Mouse (Mus musculus) ES-E14 (cell line): Measurements from ENCODE around the gene Abca7. TPM values are rescaled to one million over a fixed set of nuclear protein-coding genes. Genes with fewer than 3 reads are reported as not detected.

ENCODE experiments used
- DNase-seq: peaks from one replicate; pipeline ENCODE4 v3.0.0-alpha.2; 2013; ENCODE audit warnings: low read depth, low spot score
- H3K27ac ChIP-seq: 2 replicates; pipeline ENCODE4 v1.5.1; 2012; ENCODE audit warnings: low read depth, mild to moderate bottlenecking, low read length, moderate library complexity, mixed read lengths; ENCODE audit not compliant: poor library complexity, insufficient read depth, severe bottlenecking
- H3K36me3 ChIP-seq: 2 replicates; pipeline ENCODE4 v1.6.1; 2012; ENCODE audit warnings: mild to moderate bottlenecking, low read length, moderate library complexity, mixed read lengths; ENCODE audit not compliant: control insufficient read depth, poor library complexity, insufficient read depth, severe bottlenecking
- H3K4me1 ChIP-seq, 2 experiments: fragments of 150-350 bp in 1 of 2; sonication (generic) in 1 of 2; 2 replicates each; pipeline ENCODE4 v1.6.1; 2012; ENCODE audit warnings: low read length in 2 of 2, mild to moderate bottlenecking in 1 of 2, mixed read lengths in 1 of 2; ENCODE audit not compliant: control insufficient read depth in 2 of 2, insufficient read depth in 2 of 2, poor library complexity in 1 of 2
- H3K4me3 ChIP-seq, 2 experiments: fragments of 150-350 bp in 1 of 2; sonication (generic) in 1 of 2; 2 replicates each; pipeline ENCODE4 v1.5.1; 2012; ENCODE audit warnings: low read length in 2 of 2, low read depth in 1 of 2, mild to moderate bottlenecking in 1 of 2, mixed read lengths in 1 of 2; ENCODE audit not compliant: insufficient read depth in 1 of 2, poor library complexity in 1 of 2, severe bottlenecking in 1 of 2
- H3K9ac ChIP-seq: 2 replicates; pipeline ENCODE4 v1.6.1; 2012; ENCODE audit warnings: low read depth, mild to moderate bottlenecking, low read length, mixed read lengths; ENCODE audit not compliant: poor library complexity, insufficient read depth, severe bottlenecking
- H3K9me3 ChIP-seq: fragments of 150-350 bp; sonication (generic); 2 replicates; pipeline ENCODE4 v1.6.1; 2012; ENCODE audit warnings: low read depth, mild to moderate bottlenecking, low read length; ENCODE audit not compliant: control insufficient read depth, insufficient read depth
- CHD2 ChIP-seq: IDR thresholded peaks from 2 replicates; pipeline ENCODE4 v1.6.1; 2014; ENCODE audit warnings: mild to moderate bottlenecking, low read depth, low read length, inconsistent platforms
- HCFC1 ChIP-seq: IDR thresholded peaks from 2 replicates; pipeline ENCODE4 v1.6.1; 2012; ENCODE audit warnings: low read length, inconsistent platforms, borderline replicate concordance; ENCODE audit not compliant: insufficient read depth
- MAFK ChIP-seq: IDR thresholded peaks from 2 replicates; pipeline ENCODE4 v1.6.1; 2014; ENCODE audit warnings: mild to moderate bottlenecking, low read depth, low read length, inconsistent platforms; ENCODE audit not compliant: insufficient read depth
- ZC3H11A ChIP-seq: IDR thresholded peaks from 2 replicates; pipeline ENCODE4 v1.6.1; 2012; ENCODE audit warnings: low read depth, mild to moderate bottlenecking, inconsistent platforms, low read length, borderline replicate concordance
- ZNF384 ChIP-seq: IDR thresholded peaks from 2 replicates; pipeline ENCODE4 v1.6.1; 2012; ENCODE audit warnings: low read depth, low read length, inconsistent platforms
- in situ Hi-C, 2 experiments: fragments of 600-800 bp; cut with MboI; formaldehyde crosslinking; loops; one replicate each; pipeline ENCODE4 v1.15.1; 2025; ENCODE audit warnings: low sequenced_read_pairs in 2 of 2, inconsistent platforms in 1 of 2; ENCODE audit not compliant: unreplicated experiment in 2 of 2
- total RNA-seq: library from RNA; depleted of rRNA; stranded (reverse); fragments of 300-350 nt; gene quantifications from 2 replicates; pipeline ENCODE4 v1.2.3, GENCODE M21; 2012

Abca7 gene
- total RNA-seq, 1 experiment: 8.8 TPM

DNA sequence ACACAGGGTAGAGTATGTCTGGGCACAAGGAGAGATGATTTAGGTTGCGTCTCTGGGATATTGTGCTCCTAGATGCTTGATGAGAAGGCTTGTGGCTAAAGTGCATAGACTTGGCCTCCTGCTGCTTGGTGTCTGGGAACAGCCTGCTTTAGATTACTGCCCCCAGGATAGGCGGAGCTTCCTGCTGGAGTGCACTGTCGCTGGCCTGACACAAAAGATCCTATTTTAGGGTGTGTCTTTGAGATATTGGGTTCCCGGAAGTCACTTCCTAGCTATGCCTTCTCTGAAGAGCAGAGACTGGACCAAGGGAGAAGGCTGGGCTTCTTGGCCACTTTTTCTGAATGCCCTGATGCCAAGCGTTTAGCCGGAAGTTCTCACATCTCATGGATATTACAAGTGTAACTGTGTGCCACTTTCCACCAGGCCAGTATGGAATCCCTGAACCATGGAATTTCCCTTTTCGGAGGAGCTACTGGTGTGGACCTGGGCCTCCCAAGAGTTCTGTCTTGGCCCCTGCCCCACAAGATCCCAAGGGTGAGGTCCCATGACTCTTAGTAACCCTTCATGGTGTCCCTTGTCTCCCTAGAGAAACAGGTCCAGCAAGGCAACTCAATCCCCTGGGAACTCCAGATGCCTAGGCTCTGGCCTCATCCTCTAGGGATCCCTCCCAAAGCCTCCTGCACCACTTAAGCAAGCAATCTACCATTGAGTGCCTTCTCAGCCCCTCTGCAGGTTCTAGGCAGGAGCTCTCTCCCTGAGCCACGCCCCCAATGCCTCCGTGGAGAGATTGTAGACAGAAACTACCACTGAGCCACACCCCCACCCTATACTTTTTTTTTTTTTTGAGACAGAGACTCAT lies 7.3 kb downstream of the Abca7 start:
- Histone ChIP-seq H3K36me3 (peaks cover 4% of the 10 kb centered on the region; the same call in 1 of the 2 replicates), H3K4me1 (peaks cover 10 to 20% of the 10 kb centered on the region in 2 experiments), H3K9me3 (no peaks in the 10 kb centered on the region), H3K27ac (no peak overlapping the region), H3K9ac (no peak overlapping the region), H3K4me3 (no peak overlapping the region)
- no peak for DNase-seq
- in situ Hi-C loops: no loop called here
- TF ChIP-seq CHD2: no peak
- no peak for TF ChIP-seq ZC3H11A
- TF ChIP-seq MAFK: no peak
- TF ChIP-seq ZNF384: no peak
- TF ChIP-seq HCFC1: no peak

DNA sequence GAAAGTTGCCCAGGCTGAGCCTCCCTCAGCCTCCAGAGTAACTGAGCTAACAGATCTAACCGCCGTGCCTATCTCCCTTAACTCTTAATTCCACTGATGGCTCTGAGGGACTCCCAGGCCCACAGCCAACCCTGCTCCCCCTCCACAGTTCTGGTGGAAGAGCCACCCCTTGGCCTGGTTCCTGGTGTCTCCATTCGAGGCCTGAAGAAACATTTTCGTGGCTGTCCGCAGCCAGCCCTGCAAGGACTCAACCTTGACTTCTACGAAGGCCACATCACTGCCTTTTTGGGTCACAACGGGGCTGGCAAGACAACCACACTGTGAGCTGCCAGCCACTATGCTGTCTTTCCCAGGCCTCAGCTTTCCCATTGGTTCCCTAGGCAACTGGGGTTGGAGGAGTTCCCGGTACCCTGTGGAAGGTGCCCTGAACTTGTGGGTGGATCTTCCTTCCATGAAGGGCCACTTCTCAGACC lies 8.0 kb downstream of the Abca7 start:
- TF ChIP-seq ZNF384 (no peak), ZC3H11A (no peak), HCFC1 (no peak), CHD2 (no peak), MAFK (no peak)
- Histone ChIP-seq H3K36me3 (peaks cover 6% of the 10 kb centered on the region; the same call in 1 of the 2 replicates), H3K9ac (no peak overlapping the region), H3K4me3 (no peak overlapping the region), H3K27ac (no peak overlapping the region), H3K4me1 (peaks cover 10 to 20% of the 10 kb centered on the region in 2 experiments), H3K9me3 (no peaks in the 10 kb centered on the region)
- in situ Hi-C loops: no loop called here
- no peak for DNase-seq

DNA sequence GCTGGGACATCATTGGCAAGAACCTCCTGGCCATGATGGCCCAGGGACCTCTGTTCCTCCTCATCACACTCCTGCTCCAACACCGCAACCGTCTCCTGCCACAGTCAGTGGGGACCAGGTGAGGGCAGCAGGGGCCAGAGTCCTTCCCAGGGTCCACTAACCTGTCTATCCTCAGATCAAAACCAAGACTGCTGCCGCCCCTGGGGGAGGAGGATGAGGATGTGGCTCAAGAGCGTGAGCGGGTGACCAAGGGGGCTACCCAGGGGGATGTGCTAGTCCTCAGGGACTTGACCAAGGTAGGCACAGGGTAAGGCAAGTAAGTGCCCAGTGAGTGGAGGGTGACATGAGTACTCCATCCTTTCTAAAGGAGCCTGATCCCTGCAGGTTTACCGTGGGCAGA lies 15.4 kb downstream of the Abca7 start:
- TF ChIP-seq CHD2 (no peak), MAFK (no peak), ZC3H11A (no peak), ZNF384 (no peak), HCFC1 (no peak)

DNA sequence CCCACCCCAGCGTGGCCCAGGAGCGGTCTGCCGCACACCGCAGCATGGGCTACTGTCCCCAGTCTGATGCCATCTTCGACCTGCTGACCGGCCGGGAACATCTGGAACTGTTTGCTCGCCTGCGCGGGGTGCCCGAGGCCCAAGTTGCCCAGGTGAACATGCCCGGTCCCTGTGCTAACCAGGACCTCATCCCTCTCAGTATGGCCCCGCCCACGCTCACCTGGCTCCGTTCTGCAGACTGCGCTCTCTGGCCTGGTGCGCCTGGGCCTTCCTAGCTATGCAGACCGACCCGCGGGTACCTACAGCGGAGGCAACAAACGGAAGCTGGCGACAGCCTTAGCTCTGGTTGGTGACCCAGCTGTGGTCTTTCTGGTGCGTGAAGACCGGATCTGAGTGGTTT lies 17.3 kb downstream of the Abca7 start:
- peaks cover 9% of the 10 kb centered on the region; the same call in 1 of the 2 replicates for H3K36me3 ChIP-seq
- peak overlapping the region; percentile 22 to 36; a peak in 3 of 4 replicates for H3K4me3 ChIP-seq
- no peak for DNase-seq
- TF ChIP-seq ZNF384: no peak
- no peak for TF ChIP-seq ZC3H11A
- no peak for TF ChIP-seq MAFK
- no peak for TF ChIP-seq CHD2
- TF ChIP-seq HCFC1: no peak
- in situ Hi-C loops: no loop called here
- H3K4me1 ChIP-seq: peaks cover 5 to 25% of the 10 kb centered on the region in 2 experiments; a peak in 3 of 4 replicates
- no peak overlapping the region for H3K27ac ChIP-seq
- no peaks in the 10 kb centered on the region for H3K9me3 ChIP-seq
- peak overlapping the region; percentile 8; the same call in 1 of the 2 replicates for H3K9ac ChIP-seq

More for the DNA sequence above, 15.4 kb downstream of the Abca7 start:
- no peak overlapping the region for H3K27ac ChIP-seq
- no peak for DNase-seq
- in situ Hi-C loops: no loop called here
- H3K4me3 ChIP-seq: no peak overlapping the region
- H3K9me3 ChIP-seq: no peaks in the 10 kb centered on the region
- no peak overlapping the region for H3K9ac ChIP-seq
- H3K4me1 ChIP-seq: peaks cover 5 to 18% of the 10 kb centered on the region in 2 experiments; a peak in 3 of 4 replicates
- H3K36me3 ChIP-seq: peaks cover 12% of the 10 kb centered on the region; the same call in 1 of the 2 replicates
